Mouse (Mus musculus): ENCODE results near the gene Gm11437. TPM values are rescaled to one million over a fixed set of nuclear protein-coding genes. Genes with fewer than 3 reads are reported as not detected.

Gene Gm11437
- polyA plus RNA-seq, 1 experiment from 2014 or later, result not detected

- H3K9ac ChIP-seq, result no peak overlapping the region
These were observed 11.3 kb upstream of the Gm11437 start for GRCm38 (mm10) chr11:84178571-84178970.

GRCm38 (mm10) chr11:84172539-84173435, 5.5 kb upstream of the Gm11437 start:
- H3K9me3 ChIP-seq, result no peaks in the 10 kb centered on the region
- no peaks in the 10 kb centered on the region for H3K36me3 ChIP-seq
- no peak overlapping the region for H3K4me3 ChIP-seq (replicated peaks)
- ATAC-seq (ENCODE audit: insufficient read depth, low FRiP score, low read depth), result no peak
- H3K4me2 ChIP-seq, result no peak overlapping the region
- WGBS, result 68% methylated on average over 11 of the region's 11 CpGs
- no peaks in the 10 kb centered on the region for H3K4me1 ChIP-seq
- H3K27ac ChIP-seq, result no peak overlapping the region
- H3K9ac ChIP-seq, result no peak overlapping the region
- no peaks in the 10 kb centered on the region for H3K27me3 ChIP-seq (replicated peaks)

More at GRCm38 (mm10) chr11:84178571-84178970, 11.3 kb upstream of the Gm11437 start:
- Histone ChIP-seq H3K4me3 (replicated peaks) (peak overlapping the region; percentile 82; the same call in 1 of the 2 replicates), H3K4me2 (peak overlapping the region; percentile 80), H3K36me3 (no peaks in the 10 kb centered on the region), H3K27me3 (replicated peaks) (no peaks in the 10 kb centered on the region), H3K27ac (peak overlapping the region; percentile 88), H3K9me3 (no peaks in the 10 kb centered on the region), H3K4me1 (peaks cover 9% of the 10 kb centered on the region; the same call in 1 of the 2 replicates)
- no peak for ATAC-seq (ENCODE audit: insufficient read depth, low FRiP score, low read depth)
- 21% methylated on average over 4 of the region's 4 CpGs for WGBS

- peak overlapping the region; percentile 40 for H3K4me2 ChIP-seq
- H3K4me3 ChIP-seq (replicated peaks), result no peak overlapping the region
- WGBS, result 21% methylated on average over 7 of the region's 7 CpGs
- H3K9me3 ChIP-seq, result no peaks in the 10 kb centered on the region
- H3K27ac ChIP-seq, result no peak overlapping the region
- H3K9ac ChIP-seq, result no peak overlapping the region
- H3K36me3 ChIP-seq, result no peaks in the 10 kb centered on the region
- no peaks in the 10 kb centered on the region for H3K27me3 ChIP-seq (replicated peaks)
- H3K4me1 ChIP-seq, result no peaks in the 10 kb centered on the region
- ATAC-seq (ENCODE audit: insufficient read depth, low FRiP score, low read depth), result peak; percentile 58; the same call in 1 of the 2 replicates
These were observed 1.5 kb upstream of the Gm11437 start for GRCm38 (mm10) chr11:84168701-84169288.

- Histone ChIP-seq H3K4me3 (replicated peaks) (no peak overlapping the region), H3K9me3 (no peaks in the 10 kb centered on the region), H3K9ac (no peak overlapping the region), H3K4me1 (no peaks in the 10 kb centered on the region), H3K27ac (no peak overlapping the region), H3K27me3 (replicated peaks) (no peaks in the 10 kb centered on the region), H3K4me2 (no peak overlapping the region), H3K36me3 (no peaks in the 10 kb centered on the region)
- WGBS, result 50% methylated on average over 4 of the region's 4 CpGs
- no peak for ATAC-seq (ENCODE audit: insufficient read depth, low FRiP score, low read depth)
These were observed 2.7 kb downstream of the Gm11437 start for GRCm38 (mm10) chr11:84164561-84164960.

GRCm38 (mm10) chr11:84164123-84164522, 3.2 kb downstream of the Gm11437 start:
- no peaks in the 10 kb centered on the region for H3K4me1 ChIP-seq
- WGBS, result 79% methylated on average over 6 of the region's 6 CpGs
- no peaks in the 10 kb centered on the region for H3K36me3 ChIP-seq
- H3K9me3 ChIP-seq, result no peaks in the 10 kb centered on the region
- no peak overlapping the region for H3K9ac ChIP-seq
- ATAC-seq (ENCODE audit: insufficient read depth, low FRiP score, low read depth), result no peak
- no peak overlapping the region for H3K4me3 ChIP-seq (replicated peaks)
- no peak overlapping the region for H3K27ac ChIP-seq
- no peak overlapping the region for H3K4me2 ChIP-seq
- no peaks in the 10 kb centered on the region for H3K27me3 ChIP-seq (replicated peaks)

- Histone ChIP-seq H3K27me3 (replicated peaks) (no peaks in the 10 kb centered on the region), H3K27ac (no peak overlapping the region), H3K4me1 (no peaks in the 10 kb centered on the region), H3K36me3 (no peaks in the 10 kb centered on the region), H3K4me3 (replicated peaks) (no peak overlapping the region), H3K4me2 (no peak overlapping the region), H3K9ac (no peak overlapping the region), H3K9me3 (no peaks in the 10 kb centered on the region)
- no peak for ATAC-seq (ENCODE audit: insufficient read depth, low FRiP score, low read depth)
- 88% methylated on average over 4 of the region's 4 CpGs for WGBS
These were observed 10.6 kb downstream of the Gm11437 start for GRCm38 (mm10) chr11:84156535-84157262.

GRCm38 (mm10) chr11:84150884-84151283, 16.4 kb downstream of the Gm11437 start:
- H3K27ac ChIP-seq, result no peak overlapping the region
- no peaks in the 10 kb centered on the region for H3K4me1 ChIP-seq
- no peak overlapping the region for H3K9ac ChIP-seq
- H3K36me3 ChIP-seq, result no peaks in the 10 kb centered on the region
- H3K27me3 ChIP-seq (replicated peaks), result no peaks in the 10 kb centered on the region
- 65% methylated on average over 2 of the region's 2 CpGs for WGBS
- H3K9me3 ChIP-seq, result no peaks in the 10 kb centered on the region
- no peak overlapping the region for H3K4me2 ChIP-seq
- ATAC-seq (ENCODE audit: insufficient read depth, low FRiP score, low read depth), result no peak
- no peak overlapping the region for H3K4me3 ChIP-seq (replicated peaks)

GRCm38 (mm10) chr11:84146081-84146480, 21.2 kb downstream of the Gm11437 start:
- Histone ChIP-seq H3K4me2 (no peak overlapping the region), H3K9me3 (no peaks in the 10 kb centered on the region), H3K4me3 (replicated peaks) (no peak overlapping the region), H3K4me1 (no peaks in the 10 kb centered on the region), H3K27me3 (replicated peaks) (no peaks in the 10 kb centered on the region), H3K9ac (no peak overlapping the region), H3K27ac (no peak overlapping the region), H3K36me3 (no peaks in the 10 kb centered on the region)
- no peak for ATAC-seq (ENCODE audit: insufficient read depth, low FRiP score, low read depth)
- 65% methylated on average over 3 of the region's 3 CpGs for WGBS

GRCm38 (mm10) chr11:84145201-84145798, 22.0 kb downstream of the Gm11437 start:
- Histone ChIP-seq H3K4me1 (no peaks in the 10 kb centered on the region), H3K9ac (no peak overlapping the region), H3K4me3 (replicated peaks) (no peak overlapping the region), H3K9me3 (no peaks in the 10 kb centered on the region), H3K27ac (no peak overlapping the region), H3K27me3 (replicated peaks) (no peaks in the 10 kb centered on the region), H3K4me2 (no peak overlapping the region), H3K36me3 (no peaks in the 10 kb centered on the region)
- ATAC-seq (ENCODE audit: insufficient read depth, low FRiP score, low read depth), result no peak
- 71% methylated on average over 10 of the region's 10 CpGs for WGBS

GRCm38 (mm10) chr11:84141752-84142151, 25.5 kb downstream of the Gm11437 start:
- H3K36me3 ChIP-seq, result no peaks in the 10 kb centered on the region
- H3K9me3 ChIP-seq, result no peaks in the 10 kb centered on the region
- H3K27ac ChIP-seq, result no peak overlapping the region
- no peak for ATAC-seq (ENCODE audit: insufficient read depth, low FRiP score, low read depth)
- no peak overlapping the region for H3K9ac ChIP-seq
- no peak overlapping the region for H3K4me2 ChIP-seq
- no peaks in the 10 kb centered on the region for H3K4me1 ChIP-seq
- no peak overlapping the region for H3K4me3 ChIP-seq (replicated peaks)
- H3K27me3 ChIP-seq (replicated peaks), result no peaks in the 10 kb centered on the region
- WGBS, result 58% methylated on average over 2 of the region's 2 CpGs

GRCm38 (mm10) chr11:84136453-84136852, 30.8 kb downstream of the Gm11437 start:
- ATAC-seq (ENCODE audit: insufficient read depth, low FRiP score, low read depth), result no peak
- Histone ChIP-seq H3K36me3 (no peaks in the 10 kb centered on the region), H3K4me1 (no peaks in the 10 kb centered on the region), H3K9ac (no peak overlapping the region), H3K4me2 (no peak overlapping the region), H3K27ac (no peak overlapping the region), H3K4me3 (replicated peaks) (no peak overlapping the region), H3K27me3 (replicated peaks) (no peaks in the 10 kb centered on the region), H3K9me3 (no peaks in the 10 kb centered on the region)
- WGBS, result 86% methylated on average over 3 of the region's 3 CpGs
